Mouse (Mus musculus): Measurements from ENCODE around the gene Klrb1b. TPM values are rescaled to one million over a fixed set of nuclear protein-coding genes. Genes with fewer than 3 reads are reported as not detected.

Klrb1b gene
- total RNA-seq (2021): not detected

DNA sequence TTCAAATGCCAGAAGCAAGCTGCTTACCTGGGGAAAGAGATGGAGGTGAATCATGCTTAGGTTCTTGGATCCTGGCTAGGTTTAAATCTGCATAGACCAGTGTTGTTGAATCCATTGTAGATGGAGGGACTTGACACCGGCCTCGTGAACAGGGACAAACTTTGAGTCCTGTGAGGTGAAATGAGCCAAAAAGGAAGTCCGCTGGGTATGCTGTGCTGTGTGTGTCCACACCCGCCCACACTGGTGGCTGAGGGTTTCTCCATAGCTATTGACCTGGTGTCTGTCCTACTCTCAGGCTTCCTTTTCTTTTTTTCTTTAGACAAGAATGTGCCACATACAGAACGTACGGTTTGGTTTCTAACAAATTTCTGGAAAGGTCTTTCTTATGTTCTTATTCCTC lies at the start of gene Klrb1b, which contains the start of gene Gm44511:
TSS of gene Klrb1b (minus strand) at position 200 of the 400 bp plus-strand sequence.
TSS of gene Gm44511 (minus strand) at position 184 of the 400 bp plus-strand sequence.
- DNase-seq (ENCODE audit: extremely low spot score in 1 of 2, low spot score in 2 of 2): no peak
- intact Hi-C loops (cut with DNase I): no loop called here

DNA sequence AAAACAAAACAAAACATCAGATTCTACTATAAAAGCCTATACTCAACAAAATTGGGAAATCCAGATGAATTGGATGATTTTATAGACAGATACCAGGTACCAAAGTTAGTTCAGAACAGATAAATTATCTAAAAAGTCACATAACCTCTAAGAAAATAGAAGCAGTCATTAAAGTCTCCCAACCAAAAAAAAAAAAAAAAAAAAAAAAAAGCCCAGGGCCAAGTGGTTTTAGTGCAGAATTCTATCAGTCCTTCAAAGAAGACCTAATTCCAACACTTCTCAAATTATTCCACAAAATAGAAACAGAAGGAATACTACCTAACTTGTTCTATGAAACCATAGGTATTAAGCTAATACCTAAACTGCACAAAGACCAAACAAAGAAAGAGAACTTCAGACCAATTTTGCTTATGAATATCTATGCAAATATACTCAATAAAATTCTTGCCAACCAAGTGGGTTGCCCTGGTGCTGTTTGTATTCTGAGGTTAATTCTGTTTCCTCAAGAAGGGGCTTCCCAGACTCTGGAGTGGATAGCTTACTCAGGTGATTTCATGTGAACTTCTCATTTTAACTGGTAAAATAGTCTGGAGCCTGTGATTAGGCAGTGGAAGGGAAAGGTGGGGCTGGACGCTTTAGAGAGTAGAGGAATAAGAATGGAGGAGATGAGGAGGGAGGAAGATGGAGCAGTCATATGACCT lies 45.9 kb upstream of the Klrb1b start:
- DNase-seq (ENCODE audit: extremely low spot score in 1 of 2, low spot score in 2 of 2): no peak
- intact Hi-C loops (cut with DNase I): no loop called here

DNA sequence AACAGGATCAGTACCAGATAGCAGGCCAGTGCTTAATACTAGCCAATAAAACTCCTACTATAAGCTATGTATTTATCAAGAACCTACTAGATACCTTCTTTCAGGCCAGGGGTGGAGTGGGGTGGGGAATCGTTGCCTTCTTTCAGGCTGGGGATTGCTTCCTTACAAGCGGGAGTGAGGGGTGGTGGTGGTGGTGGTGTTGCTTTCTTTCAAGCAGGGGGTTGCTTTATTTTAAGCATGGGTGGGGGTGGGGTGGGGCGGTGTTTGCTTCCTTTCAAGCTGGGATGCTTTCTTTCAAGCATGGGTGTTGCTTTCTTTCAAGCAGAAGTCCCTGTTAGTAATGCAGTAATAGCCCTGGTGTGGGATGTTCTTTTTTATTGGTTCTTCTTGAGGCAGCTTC lies 42.7 kb upstream of the Klrb1b start:
- no peak for DNase-seq (ENCODE audit: extremely low spot score in 1 of 2, low spot score in 2 of 2)
- intact Hi-C loops (cut with DNase I): no loop called here

DNA sequence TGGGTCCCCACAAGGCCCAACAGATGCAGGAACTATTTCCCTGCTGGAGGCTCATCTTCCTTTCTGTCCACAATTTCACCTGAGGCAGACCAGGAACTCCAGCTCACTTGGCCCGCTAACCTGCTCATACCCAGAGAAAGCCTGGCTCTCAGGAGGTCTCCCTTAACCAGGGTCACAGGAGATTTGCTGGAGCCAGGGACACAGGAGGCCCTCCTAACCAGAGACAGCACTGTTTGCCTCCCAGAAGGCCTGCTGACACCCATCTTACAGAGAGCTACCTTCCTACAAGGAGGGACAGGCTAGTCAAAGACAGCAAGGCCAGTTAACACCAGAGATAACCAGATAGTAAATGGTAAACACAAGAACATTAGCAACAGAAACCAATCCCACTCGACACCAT lies 31.8 kb upstream of the Klrb1b start:
- intact Hi-C loops (cut with DNase I): no loop called here

DNA sequence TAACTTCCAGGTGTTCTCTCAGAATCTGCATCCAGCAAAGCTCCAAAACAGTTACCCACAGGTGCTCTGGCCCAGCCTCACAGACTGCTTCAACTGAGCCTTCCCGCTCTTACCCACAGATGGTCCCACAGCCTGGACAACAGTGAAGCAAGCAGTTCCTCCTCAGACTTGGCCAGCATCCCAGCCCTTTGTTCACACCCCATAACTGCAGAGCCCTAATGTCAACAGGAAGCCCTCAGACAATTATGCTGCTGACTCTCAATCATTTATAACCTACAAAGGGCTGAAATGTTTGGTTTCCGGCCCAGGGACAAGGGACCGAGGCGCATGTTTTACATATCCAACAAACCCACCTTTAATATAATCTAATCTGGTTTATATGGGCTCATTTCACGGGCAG lies 30.1 kb upstream of the Klrb1b start:
- peak; percentile 40 to 94 for DNase-seq (ENCODE audit: extremely low spot score in 1 of 2, low spot score in 2 of 2)
- intact Hi-C loops (cut with DNase I): no loop called here

More for the DNA sequence above, 31.8 kb upstream of the Klrb1b start:
- no peak for DNase-seq (ENCODE audit: extremely low spot score in 1 of 2, low spot score in 2 of 2)

DNA sequence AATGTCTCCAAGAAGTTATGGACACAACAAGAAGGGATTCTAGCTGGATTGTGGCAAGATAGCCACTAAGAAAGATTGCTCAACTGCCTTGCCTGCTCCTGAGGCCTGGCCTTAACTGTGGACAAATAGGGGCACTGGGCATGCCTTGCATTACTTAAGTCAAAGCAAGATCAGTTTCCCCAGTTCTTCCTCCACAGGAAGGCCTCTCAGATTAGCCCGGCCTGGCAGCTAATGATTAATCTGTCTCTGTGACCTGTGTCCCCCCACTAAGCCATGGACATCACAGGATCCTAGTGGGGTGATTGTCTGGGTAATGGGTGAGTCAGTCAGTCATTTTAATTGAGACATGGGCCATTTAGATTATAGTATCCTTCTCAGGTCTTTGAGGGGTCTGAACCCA lies 29.3 kb upstream of the Klrb1b start:
- DNase-seq (ENCODE audit: extremely low spot score in 1 of 2, low spot score in 2 of 2): no peak
- intact Hi-C loops (cut with DNase I): no loop called here

DNA sequence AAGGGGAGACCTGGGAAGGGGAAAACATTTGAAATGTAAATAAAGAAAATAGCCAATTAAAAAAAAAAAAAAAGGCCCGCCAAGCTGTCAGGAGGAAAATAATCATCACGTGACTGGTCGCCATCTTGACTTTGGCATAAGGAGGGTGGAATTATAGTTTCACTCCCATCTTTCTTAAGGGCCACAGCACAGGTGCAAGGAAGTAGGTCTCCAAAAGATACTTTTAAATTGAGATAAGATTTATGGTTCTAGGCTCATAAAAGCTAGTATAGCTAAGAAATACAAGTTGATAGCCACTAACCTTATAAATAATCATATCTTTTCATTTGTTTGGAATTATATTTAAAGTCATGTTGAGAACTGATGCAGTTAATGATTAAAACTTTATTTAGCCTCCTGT lies 28.8 kb upstream of the Klrb1b start:
- intact Hi-C loops (cut with DNase I): loop anchor here (1.0 to 5.0 kb wide), 3 partner anchors 212 to 402 kb away; no protein-coding TSS in a partner anchor

DNA sequence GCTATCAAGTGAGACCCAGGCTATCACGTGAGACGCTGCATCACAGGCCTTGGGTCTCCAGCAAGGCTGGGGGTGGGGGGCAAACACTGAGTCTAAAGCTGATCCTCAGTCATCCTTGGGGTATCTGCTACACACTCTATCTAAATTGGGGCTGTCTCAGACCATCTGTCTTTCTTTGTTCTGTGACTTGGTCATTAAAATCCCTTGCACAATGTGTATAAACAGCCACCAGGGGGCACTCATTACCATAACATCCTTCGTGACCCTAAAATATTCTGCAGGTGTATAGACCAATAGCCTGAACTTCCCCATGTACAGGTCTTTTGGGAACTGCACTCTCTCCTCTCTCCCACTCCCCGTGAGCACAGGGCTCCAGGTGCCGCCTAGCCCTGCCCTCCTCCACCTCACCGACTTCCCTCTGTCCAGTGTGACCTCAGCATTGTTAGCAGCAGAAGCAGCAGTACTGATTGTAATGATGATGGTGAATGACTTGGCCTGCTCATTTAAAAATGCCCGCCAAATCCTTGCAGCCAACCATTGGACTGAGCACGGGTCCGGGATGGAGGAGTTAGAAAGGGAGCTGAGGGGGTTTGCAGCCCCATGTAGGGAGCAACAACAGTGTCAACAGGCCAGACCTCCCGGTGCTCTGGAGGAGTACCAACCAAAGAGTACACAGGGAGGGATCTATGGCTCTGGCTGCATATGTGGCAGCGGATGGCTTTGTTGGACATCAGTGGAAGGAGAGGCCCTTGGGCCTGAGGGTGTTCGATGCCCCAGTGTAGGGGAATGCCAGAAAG lies 28.1 kb upstream of the Klrb1b start:
- DNase-seq (ENCODE audit: extremely low spot score in 1 of 2, low spot score in 2 of 2): peak; percentile 45 to 59
- intact Hi-C loops (cut with DNase I): loop anchor here (1.0 to 5.0 kb wide), 3 partner anchors 213 to 403 kb away; no protein-coding TSS in a partner anchor

More for the DNA sequence above, 28.8 kb upstream of the Klrb1b start:
- no peak for DNase-seq (ENCODE audit: extremely low spot score in 1 of 2, low spot score in 2 of 2)

DNA sequence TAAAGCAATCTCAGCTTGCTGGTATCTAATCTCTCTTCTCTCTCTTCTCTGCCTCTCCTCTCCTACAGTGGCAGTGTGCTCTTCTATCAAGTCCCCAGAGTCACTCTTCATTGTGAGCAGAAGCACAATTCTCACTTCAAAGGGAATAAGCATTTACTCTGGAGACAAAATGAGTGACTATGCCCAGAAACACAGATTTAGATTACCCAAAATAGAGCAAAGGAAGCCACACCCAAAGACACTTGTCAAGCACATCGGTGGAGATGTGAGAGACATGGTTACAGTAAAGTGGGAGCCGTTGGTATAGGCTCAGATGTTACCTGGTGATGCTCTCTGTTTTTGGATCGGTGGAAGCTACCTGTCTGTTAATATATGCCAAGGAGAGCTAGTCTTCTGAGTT lies 26.6 kb upstream of the Klrb1b start:
- intact Hi-C loops (cut with DNase I): loop anchor here (5.0 kb wide), 2 partner anchors 390 to 405 kb away; no protein-coding TSS in a partner anchor
- DNase-seq (ENCODE audit: extremely low spot score in 1 of 2, low spot score in 2 of 2): no peak

DNA sequence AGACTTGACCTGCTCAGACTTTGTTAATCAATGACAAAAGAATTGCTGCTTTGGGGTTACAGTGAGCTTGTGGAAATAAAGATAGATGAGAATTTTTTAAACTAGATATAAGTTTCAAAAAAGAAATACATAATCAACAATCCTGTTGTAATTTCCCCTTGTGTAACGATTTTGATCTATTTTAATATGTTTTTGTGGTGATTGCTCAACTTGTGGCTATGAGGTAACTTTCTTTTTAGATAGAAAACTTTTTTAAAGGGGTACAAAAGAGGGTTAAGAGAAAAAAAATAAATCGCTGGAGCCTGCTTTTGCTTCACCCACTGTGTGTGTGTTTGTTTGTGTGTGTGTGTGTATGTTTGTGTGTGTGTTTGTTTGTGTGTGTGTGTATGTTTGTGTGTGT lies 25.0 kb upstream of the Klrb1b start:
- no peak for DNase-seq (ENCODE audit: extremely low spot score in 1 of 2, low spot score in 2 of 2)
- intact Hi-C loops (cut with DNase I): loop anchor here (2.0 to 5.0 kb wide), 3 partner anchors 40 to 406 kb away; partner anchors contain the start of gene BC035044

DNA sequence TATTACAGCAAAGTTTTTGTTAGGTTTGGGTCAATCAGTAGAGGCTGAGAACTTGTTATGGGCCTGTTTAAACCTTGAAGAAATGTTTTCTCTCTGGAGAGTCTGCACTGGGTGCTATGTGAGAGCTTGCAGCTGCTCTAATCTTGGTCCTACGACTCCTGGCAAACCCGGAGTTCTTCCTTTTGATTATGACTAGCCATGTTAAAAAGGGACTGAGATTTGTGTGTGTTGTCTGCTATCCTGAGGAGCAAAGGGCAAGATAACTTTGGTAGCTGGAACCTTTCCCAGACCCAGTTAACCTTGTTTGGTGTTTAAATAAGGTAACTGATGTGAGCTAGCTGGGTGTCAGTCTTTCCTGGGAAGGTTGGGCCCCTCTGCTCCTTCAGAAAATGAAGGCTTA lies 24.5 kb upstream of the Klrb1b start:
- no peak for DNase-seq (ENCODE audit: extremely low spot score in 1 of 2, low spot score in 2 of 2)
- intact Hi-C loops (cut with DNase I): loop anchor here (2.0 to 5.0 kb wide), 3 partner anchors 40 to 407 kb away; partner anchors contain the start of gene BC035044

DNA sequence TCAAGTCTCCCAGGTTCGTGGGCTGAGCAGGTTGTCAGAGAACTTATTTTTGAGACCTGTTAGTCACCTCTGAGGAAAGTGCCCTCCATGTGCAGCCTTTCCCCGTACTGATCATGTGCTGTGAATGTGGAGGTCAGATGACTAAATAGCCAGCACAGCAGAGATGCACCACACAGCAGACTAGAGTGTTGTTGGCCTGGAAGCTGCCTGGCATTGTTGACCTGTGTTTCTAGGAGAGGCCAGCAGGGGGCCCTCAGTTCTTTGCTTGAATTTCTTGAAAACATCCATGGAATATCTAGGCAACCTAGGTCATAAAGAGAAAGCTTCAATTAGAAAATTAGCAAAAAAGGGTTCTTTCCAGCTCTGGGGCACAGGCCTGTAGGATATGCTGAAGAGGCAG lies 23.8 kb upstream of the Klrb1b start:
- peak; percentile 39 to 43 for DNase-seq (ENCODE audit: extremely low spot score in 1 of 2, low spot score in 2 of 2)
- intact Hi-C loops (cut with DNase I): loop anchor here (2.0 to 5.0 kb wide), 4 partner anchors 41 to 517 kb away; partner anchors contain the start of gene BC035044

DNA sequence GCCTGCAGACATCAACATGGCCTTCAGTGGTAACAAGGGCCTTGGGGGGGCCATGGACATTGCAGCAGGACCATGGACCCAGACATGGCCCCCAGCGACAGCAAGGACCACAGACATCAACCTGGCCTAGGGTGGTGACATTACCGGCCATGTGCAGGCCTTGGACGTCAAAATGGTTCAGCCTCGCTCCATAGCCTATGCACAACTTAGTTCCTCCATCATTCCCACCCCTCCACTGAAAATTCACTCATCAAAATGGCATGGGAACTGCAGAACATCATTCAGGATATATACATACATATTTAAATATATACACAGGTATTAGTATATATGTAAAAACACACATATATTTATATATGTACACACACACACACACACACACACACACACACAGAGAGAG lies 21.3 kb upstream of the Klrb1b start:
- intact Hi-C loops (cut with DNase I): loop anchor here (5.0 kb wide), 1 partner anchor 520 kb away; no protein-coding TSS in a partner anchor

DNA sequence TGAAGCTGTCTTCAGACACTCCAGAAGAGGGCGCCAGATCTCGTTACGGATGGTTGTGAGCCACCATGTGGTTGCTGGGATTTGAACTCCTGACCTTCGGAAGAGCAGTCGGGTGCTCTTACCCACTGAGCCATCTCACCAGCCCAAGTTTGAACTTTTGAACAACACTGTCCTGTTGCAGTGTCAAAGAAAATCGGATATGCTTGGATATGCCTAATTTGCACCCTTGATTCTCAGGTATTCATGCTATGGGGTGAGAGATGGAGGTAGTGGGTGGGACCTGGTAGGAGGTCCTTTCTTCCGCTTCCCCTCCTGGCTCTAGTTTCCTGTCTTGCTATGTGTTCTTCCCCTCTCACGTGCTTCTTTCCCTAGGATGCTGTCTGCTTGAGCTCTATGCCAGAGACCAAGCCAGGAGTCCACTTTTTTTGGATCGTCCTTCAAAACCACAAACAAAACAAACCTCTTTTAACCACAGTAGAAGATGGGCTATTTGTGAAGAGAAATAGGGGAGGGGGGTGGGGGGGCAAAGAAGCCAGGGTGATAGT lies 19.9 kb upstream of the Klrb1b start:
- intact Hi-C loops (cut with DNase I): loop anchor here (5.0 kb wide), 1 partner anchor 521 kb away; no protein-coding TSS in a partner anchor
- DNase-seq (ENCODE audit: extremely low spot score in 1 of 2, low spot score in 2 of 2): no peak

More for the DNA sequence above, 21.3 kb upstream of the Klrb1b start:
- DNase-seq (ENCODE audit: extremely low spot score in 1 of 2, low spot score in 2 of 2): no peak

DNA sequence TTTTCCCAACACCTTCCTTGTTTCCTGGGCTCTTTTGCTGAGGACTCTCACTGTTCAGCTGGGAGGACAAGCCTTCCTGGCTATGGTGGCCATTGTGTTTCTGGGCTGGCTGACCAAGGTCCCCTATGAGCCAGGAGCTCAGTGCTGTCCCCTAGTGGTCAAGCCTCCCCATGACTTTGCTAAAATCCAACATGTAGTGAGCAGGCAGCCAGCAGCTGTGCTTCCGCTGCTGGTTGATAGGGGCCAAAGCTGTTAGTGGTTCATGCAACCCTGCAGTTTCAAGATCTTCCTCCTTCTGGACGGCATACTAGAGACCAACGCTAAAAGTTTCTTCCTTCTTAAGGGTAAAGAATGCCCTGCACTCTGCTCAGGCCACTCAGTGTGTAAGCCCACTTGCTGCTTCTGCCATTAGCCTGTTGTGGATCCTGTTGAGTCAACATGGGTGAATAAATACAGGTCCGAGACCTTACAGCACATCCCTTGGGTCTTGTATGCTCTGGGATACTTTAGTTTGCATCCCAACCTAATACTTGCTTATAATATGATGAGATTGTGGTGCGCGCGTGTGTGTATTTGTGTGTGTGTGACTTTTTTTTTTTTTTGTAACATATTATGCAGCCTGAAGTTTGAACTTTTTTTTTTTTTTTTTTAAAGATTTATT lies 19.3 kb upstream of the Klrb1b start:
- intact Hi-C loops (cut with DNase I): loop anchor here (5.0 kb wide), 1 partner anchor 522 kb away; no protein-coding TSS in a partner anchor
- DNase-seq (ENCODE audit: extremely low spot score in 1 of 2, low spot score in 2 of 2): peak; percentile 75 to 92

DNA sequence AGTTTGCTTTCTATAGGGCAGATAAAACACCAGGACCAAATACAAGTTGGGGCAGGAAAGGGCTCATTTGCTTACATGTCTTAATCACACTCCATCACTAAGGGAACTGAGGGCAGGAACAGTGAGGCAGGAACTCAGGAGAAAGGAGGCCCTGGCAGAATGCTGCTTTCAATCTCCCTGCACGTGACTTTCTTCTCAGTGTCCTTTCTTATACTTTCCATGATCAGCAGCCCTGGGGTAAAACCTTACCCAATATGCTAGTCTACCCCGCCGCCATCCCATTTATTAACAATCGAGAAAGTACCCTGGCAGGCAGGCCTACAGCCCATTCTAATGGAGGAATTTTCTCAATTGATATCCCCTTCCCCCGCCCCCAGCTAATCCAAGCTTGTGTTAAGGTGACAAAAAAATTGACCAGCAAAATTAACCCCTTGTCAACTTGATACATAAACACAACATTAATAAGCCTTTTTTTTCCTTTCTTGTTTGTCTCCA lies 18.5 kb upstream of the Klrb1b start:
- DNase-seq (ENCODE audit: extremely low spot score in 1 of 2, low spot score in 2 of 2): peak in 1 of 2 experiments; percentile 9
- intact Hi-C loops (cut with DNase I): loop anchor here (5.0 kb wide), 2 partner anchors 108 to 523 kb away; no protein-coding TSS in a partner anchor

DNA sequence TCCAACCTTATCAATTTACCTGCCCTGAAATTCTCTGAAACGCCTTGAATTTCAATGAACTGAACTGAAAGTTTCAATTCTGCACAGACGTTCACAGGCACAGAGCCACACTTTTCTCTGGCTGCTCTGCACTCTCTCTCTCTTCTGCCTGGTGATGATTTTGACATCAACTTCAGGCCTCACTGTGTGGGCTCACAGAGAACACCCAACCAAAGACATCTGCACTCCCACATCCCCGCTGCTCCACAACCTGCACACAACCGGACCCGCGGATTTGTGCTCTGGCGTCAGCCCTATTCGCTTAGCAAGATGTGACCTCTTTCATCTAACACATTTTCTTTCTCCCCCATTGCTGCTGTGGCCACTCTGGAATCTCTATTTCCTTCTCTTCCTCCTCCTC lies 18.0 kb upstream of the Klrb1b start:
- intact Hi-C loops (cut with DNase I): loop anchor here (5.0 kb wide), 1 partner anchor 108 kb away; no protein-coding TSS in a partner anchor
- DNase-seq (ENCODE audit: extremely low spot score in 1 of 2, low spot score in 2 of 2): peak in 1 of 2 experiments; percentile 39

DNA sequence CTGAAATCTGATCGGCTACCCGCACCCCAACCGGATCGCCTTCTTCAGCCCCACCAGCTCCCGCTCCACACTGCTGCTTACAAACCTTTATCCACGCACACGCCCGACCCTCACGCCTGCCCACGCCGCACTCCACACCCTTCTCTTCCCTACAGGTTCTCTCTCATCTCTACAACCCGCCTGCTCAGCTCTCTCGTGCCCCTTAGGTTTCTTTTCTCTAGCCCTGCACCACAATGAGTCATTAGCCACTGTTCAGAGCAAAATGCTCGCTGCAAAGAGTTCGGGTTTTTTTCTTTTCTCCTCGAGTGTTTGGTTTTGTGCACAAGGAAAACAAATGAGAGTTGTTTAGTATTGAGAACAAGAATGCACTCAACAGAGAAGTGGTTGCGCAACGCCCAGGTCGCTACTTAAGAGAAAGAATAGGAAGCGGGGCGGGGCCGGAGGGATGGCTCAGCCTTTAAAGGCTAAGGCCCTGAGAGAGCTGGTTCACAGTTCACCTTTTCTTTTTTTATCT lies 17.4 kb upstream of the Klrb1b start:
- intact Hi-C loops (cut with DNase I): loop anchor here (2.0 to 5.0 kb wide), 2 partner anchors 41 to 109 kb away; no protein-coding TSS in a partner anchor
- peak; percentile 34 to 70 for DNase-seq (ENCODE audit: extremely low spot score in 1 of 2, low spot score in 2 of 2)

All from left cerebral cortex, postnatal 10 days (tissue).